Mouse (Mus musculus) adrenal gland, postnatal 0 days (tissue): ENCODE results near the gene Ptprm. TPM values are rescaled to one million over a fixed set of nuclear protein-coding genes. Genes with fewer than 3 reads are reported as not detected.

Source experiments
- microRNA-seq: library from miRNA; unstranded; fragments of <30 nt; microRNA quantifications from one replicate; pipeline ENCODE4, GENCODE M21; 2016; ENCODE audit warnings: borderline replicate concordance; ENCODE audit not compliant: insufficient number of aligned reads
- polyA plus RNA-seq: library from polyadenylated mRNA; unstranded; fragments of >200 nt; fragmentation: Nextera tagmentation; extraction: Ambion mirVana; gene quantifications from 2 replicates; pipeline ENCODE4 v1.2.1, GENCODE M21; 2015

Ptprm gene
- 5.7 and 10.1 TPM in 2 replicates for polyA plus RNA-seq

DNA sequence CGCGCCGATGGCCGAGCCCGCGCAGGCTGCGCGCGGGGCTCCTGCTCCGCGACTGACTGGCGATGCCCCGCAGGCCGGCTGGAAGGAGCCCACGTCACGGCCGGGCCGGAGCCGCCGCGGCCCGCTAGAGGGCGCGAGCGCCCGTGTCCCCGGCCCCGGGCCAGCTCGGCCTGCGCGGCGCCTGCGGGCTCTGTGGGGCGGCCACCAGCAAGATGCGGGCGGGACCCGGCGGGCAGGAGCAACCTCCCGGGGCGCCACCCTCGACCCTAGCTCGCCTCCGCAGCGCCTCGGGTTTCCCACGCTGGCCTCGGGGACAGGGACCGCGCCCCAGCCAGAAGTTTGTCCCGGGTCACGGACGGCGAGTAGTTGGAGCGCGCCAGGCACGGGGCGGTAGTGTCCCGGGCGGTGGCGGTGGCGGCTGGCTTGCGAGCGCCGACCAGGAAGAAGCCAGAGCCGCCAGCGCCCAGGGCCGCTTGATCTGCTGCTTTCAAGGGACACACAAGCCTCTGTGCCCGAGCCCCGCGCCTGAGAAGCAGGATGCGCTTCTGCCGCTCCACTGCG is at the start of gene Ptprm:
Gene Ptprm (minus strand): TSS at position 7 of the 561 bp plus-strand sequence.

Small RNA genes within 50 kb of the gene (microRNA-seq; reads per million reads assigned to microRNA genes)
- gene Mir5709, result not detected
